Mouse (Mus musculus): ENCODE measurements around the gene Ets1. TPM values are rescaled to one million over a fixed set of nuclear protein-coding genes. Genes with fewer than 3 reads are reported as not detected.

The Ets1 gene
- polyA plus RNA-seq, 1 experiment from 2014 or later = 80.2 TPM

- WGBS = 78% methylated on average over 3 of the region's 3 CpGs
- no peak for ATAC-seq (ENCODE audit: low FRiP score, low TSS enrichment)
- Histone ChIP-seq H3K27ac (ENCODE audit: low read length) (0 out of 2 replicates have a peak overlapping the region, but pooled peaks have one; percentile 19), H3K4me2 (replicated peaks; ENCODE audit: low read depth, low read length) (0 out of 2 replicates have a peak overlapping the region, but pooled peaks have one; percentile 51), H3K27me3 (ENCODE audit: insufficient read depth, low read length) (no peaks in the 10 kb centered on the region), H3K4me3 (ENCODE audit: low read length) (no peak overlapping the region), H3K36me3 (ENCODE audit: insufficient read depth, low read length) (no peaks in the 10 kb centered on the region), H3K9ac (replicated peaks; ENCODE audit: low read length) (no peak overlapping the region), H3K4me1 (ENCODE audit: insufficient read depth, low read length) (peaks cover 43% of the 10 kb centered on the region), H3K9me3 (ENCODE audit: low read length) (no peaks in the 10 kb centered on the region)
Measured at GRCm38 (mm10) chr9:32644981-32645380, 9.0 kb downstream of the Ets1 start.

- no peak for ATAC-seq (ENCODE audit: low FRiP score, low TSS enrichment)
- H3K9ac ChIP-seq (replicated peaks; ENCODE audit: low read length) = peak overlapping the region; percentile 62
Measured at GRCm38 (mm10) chr9:32645475-32645874, 9.5 kb downstream of the Ets1 start.

DNA sequence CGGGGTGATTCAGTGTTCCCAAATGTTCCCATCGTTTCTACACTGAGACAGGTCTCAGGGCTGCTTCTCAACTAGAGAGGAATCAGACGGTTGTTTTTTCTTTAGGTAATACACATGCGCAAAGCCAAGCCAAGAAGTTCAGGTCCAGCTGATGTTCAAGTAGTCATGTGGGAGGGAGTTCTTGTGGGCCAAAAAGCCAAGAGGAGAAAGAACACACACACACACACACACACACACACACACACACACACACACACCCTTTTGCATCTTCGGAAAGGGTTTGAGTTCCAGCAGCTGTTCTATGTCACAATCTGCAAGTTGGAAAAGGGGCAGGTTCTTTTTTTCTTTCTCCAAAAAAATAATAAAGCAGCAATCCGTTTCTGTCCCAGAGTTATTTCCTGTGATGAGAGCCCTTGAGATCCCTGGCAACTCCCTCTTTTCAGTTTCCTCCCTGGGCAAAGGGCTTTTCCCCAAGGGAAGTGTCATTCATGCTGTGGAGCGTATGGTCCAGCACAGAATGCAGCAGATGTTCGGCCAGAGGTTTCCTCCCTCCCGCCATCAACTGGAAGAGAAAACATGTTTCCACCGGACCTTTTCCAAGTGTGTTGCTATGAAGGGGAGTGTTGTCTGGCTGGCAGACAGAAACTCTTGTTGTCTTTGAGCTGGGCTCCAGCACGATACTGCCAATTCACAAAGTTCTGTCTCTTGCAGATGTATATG lies 10.7 kb downstream of the Ets1 start:
- 20% methylated on average over 11 of the region's 11 CpGs for WGBS

More at GRCm38 (mm10) chr9:32645475-32645874, 9.5 kb downstream of the Ets1 start:
- Histone ChIP-seq H3K4me2 (replicated peaks; ENCODE audit: low read depth, low read length) (peak overlapping the region; percentile 51), H3K36me3 (ENCODE audit: insufficient read depth, low read length) (no peaks in the 10 kb centered on the region), H3K27ac (ENCODE audit: low read length) (peak overlapping the region; percentile 92), H3K27me3 (ENCODE audit: insufficient read depth, low read length) (no peaks in the 10 kb centered on the region), H3K9me3 (ENCODE audit: low read length) (no peaks in the 10 kb centered on the region), H3K4me1 (ENCODE audit: insufficient read depth, low read length) (peaks cover 43% of the 10 kb centered on the region), H3K4me3 (ENCODE audit: low read length) (no peak overlapping the region; the same call in 1 of the 2 replicates)
- WGBS = 28% methylated on average over 9 of the region's 9 CpGs

DNA sequence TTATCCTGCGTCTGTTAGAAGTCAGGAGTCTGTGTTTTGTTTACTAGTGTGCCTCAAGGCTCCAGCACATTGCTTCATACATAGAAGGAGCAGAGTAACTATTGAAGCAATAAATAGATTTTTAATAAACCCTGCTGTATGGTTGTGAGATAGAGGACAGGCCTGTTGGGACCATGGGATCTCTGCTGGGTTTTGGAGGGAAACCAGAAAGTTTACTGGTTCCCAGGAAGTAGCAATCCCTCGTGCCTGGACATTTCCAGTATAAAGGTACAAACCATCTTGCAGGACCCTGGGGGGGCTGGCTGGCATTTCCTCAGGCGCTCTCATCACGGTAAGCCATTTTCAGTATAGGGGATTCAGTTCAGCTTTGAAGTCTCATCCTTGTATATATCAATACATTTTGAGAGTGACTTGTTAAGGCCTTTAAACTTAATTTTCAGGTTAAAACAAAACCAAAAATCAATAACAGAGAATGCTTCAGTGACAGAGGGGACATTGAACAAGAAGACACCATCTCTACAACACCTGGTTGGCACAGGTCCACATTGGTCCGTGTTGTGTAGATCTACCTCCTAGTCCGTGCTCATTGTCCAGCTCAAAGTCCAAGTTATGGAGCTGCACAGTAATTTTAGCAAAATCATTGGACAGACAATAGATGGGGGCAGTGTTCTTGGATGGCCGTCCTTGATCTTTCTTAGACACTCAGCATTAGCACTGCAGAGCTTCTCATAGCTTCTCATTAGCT lies 11.7 kb downstream of the Ets1 start:
- Histone ChIP-seq H3K4me2 (replicated peaks; ENCODE audit: low read depth, low read length) (no peak overlapping the region), H3K9ac (replicated peaks; ENCODE audit: low read length) (no peak overlapping the region), H3K4me3 (ENCODE audit: low read length) (no peak overlapping the region), H3K4me1 (ENCODE audit: insufficient read depth, low read length) (peaks cover 40% of the 10 kb centered on the region), H3K36me3 (ENCODE audit: insufficient read depth, low read length) (no peaks in the 10 kb centered on the region), H3K9me3 (ENCODE audit: low read length) (no peaks in the 10 kb centered on the region), H3K27ac (ENCODE audit: low read length) (peak overlapping the region; percentile 64), H3K27me3 (ENCODE audit: insufficient read depth, low read length) (no peaks in the 10 kb centered on the region)
- no peak for ATAC-seq (ENCODE audit: low FRiP score, low TSS enrichment)
- WGBS = 82% methylated on average over 7 of the region's 7 CpGs

More for the DNA sequence above, 10.7 kb downstream of the Ets1 start:
- Histone ChIP-seq H3K27me3 (ENCODE audit: insufficient read depth, low read length) (no peaks in the 10 kb centered on the region), H3K9me3 (ENCODE audit: low read length) (no peaks in the 10 kb centered on the region), H3K4me2 (replicated peaks; ENCODE audit: low read depth, low read length) (peak overlapping the region; percentile 51), H3K9ac (replicated peaks; ENCODE audit: low read length) (peak overlapping the region; percentile 62; the same call in 1 of the 2 replicates), H3K4me3 (ENCODE audit: low read length) (peak overlapping the region; percentile 27), H3K36me3 (ENCODE audit: insufficient read depth, low read length) (no peaks in the 10 kb centered on the region), H3K4me1 (ENCODE audit: insufficient read depth, low read length) (peaks cover 43% of the 10 kb centered on the region), H3K27ac (ENCODE audit: low read length) (peak overlapping the region; percentile 92)
- ATAC-seq (ENCODE audit: low FRiP score, low TSS enrichment) = peak; percentile 85

GRCm38 (mm10) chr9:32648286-32648685 lies 12.3 kb downstream of the Ets1 start:
- 51% methylated on average over 5 of the region's 5 CpGs for WGBS
- Histone ChIP-seq H3K27ac (ENCODE audit: low read length) (peak overlapping the region; percentile 64), H3K4me2 (replicated peaks; ENCODE audit: low read depth, low read length) (no peak overlapping the region), H3K27me3 (ENCODE audit: insufficient read depth, low read length) (no peaks in the 10 kb centered on the region), H3K4me1 (ENCODE audit: insufficient read depth, low read length) (peaks cover 37% of the 10 kb centered on the region), H3K9me3 (ENCODE audit: low read length) (no peaks in the 10 kb centered on the region), H3K4me3 (ENCODE audit: low read length) (no peak overlapping the region), H3K9ac (replicated peaks; ENCODE audit: low read length) (no peak overlapping the region), H3K36me3 (ENCODE audit: insufficient read depth, low read length) (no peaks in the 10 kb centered on the region)
- no peak for ATAC-seq (ENCODE audit: low FRiP score, low TSS enrichment)

- no peaks in the 10 kb centered on the region for H3K36me3 ChIP-seq (ENCODE audit: insufficient read depth, low read length)
- peaks cover 34% of the 10 kb centered on the region for H3K4me1 ChIP-seq (ENCODE audit: insufficient read depth, low read length)
- no peak overlapping the region for H3K9ac ChIP-seq (replicated peaks; ENCODE audit: low read length)
- no peaks in the 10 kb centered on the region for H3K9me3 ChIP-seq (ENCODE audit: low read length)
- no peak overlapping the region for H3K4me3 ChIP-seq (ENCODE audit: low read length)
- no peaks in the 10 kb centered on the region for H3K27me3 ChIP-seq (ENCODE audit: insufficient read depth, low read length)
- H3K27ac ChIP-seq (ENCODE audit: low read length) = no peak overlapping the region
- H3K4me2 ChIP-seq (replicated peaks; ENCODE audit: low read depth, low read length) = no peak overlapping the region
- no peak for ATAC-seq (ENCODE audit: low FRiP score, low TSS enrichment)
- WGBS = 47% methylated on average over 3 of the region's 3 CpGs
Measured at GRCm38 (mm10) chr9:32650738-32651137, 14.7 kb downstream of the Ets1 start.

DNA sequence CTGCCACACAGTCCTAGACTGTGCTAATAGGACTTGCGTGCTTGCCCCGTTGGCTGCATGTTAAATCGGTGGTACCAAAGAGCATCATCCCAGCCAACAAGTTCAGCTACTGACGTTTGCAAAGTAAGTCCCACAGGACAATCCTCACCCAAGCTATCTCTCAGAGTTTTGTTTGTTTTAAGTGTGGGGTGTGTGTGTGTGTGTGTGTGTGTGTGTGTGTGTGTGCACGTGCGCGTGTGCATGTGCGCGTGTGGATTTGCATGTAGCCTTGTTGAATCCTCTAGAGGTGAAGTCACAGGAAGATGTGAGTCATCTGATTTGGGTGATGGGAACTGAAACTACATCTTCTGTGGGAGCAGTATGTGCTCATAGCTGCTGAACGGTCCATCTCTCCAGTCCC lies 16.1 kb downstream of the Ets1 start:
- ATAC-seq (ENCODE audit: low FRiP score, low TSS enrichment) = no peak
- 89% methylated on average over 10 of the region's 10 CpGs for WGBS
- H3K9me3 ChIP-seq (ENCODE audit: low read length) = no peaks in the 10 kb centered on the region
- no peak overlapping the region for H3K4me3 ChIP-seq (ENCODE audit: low read length)
- no peak overlapping the region for H3K9ac ChIP-seq (replicated peaks; ENCODE audit: low read length)
- peaks cover 36% of the 10 kb centered on the region for H3K4me1 ChIP-seq (ENCODE audit: insufficient read depth, low read length)
- no peaks in the 10 kb centered on the region for H3K27me3 ChIP-seq (ENCODE audit: insufficient read depth, low read length)
- H3K27ac ChIP-seq (ENCODE audit: low read length) = no peak overlapping the region
- no peaks in the 10 kb centered on the region for H3K36me3 ChIP-seq (ENCODE audit: insufficient read depth, low read length)
- no peak overlapping the region for H3K4me2 ChIP-seq (replicated peaks; ENCODE audit: low read depth, low read length)

- 0 out of 2 replicates have a peak overlapping the region, but pooled peaks have one; percentile 38 for H3K27ac ChIP-seq (ENCODE audit: low read length)
- no peaks in the 10 kb centered on the region for H3K27me3 ChIP-seq (ENCODE audit: insufficient read depth, low read length)
- H3K4me3 ChIP-seq (ENCODE audit: low read length) = no peak overlapping the region
- peak; percentile 39; the same call in 1 of the 2 replicates for ATAC-seq (ENCODE audit: low FRiP score, low TSS enrichment)
- no peak overlapping the region for H3K9ac ChIP-seq (replicated peaks; ENCODE audit: low read length)
- H3K36me3 ChIP-seq (ENCODE audit: insufficient read depth, low read length) = no peaks in the 10 kb centered on the region
- 63% methylated on average over 1 of the region's 1 CpGs for WGBS
- no peak overlapping the region for H3K4me2 ChIP-seq (replicated peaks; ENCODE audit: low read depth, low read length)
- H3K9me3 ChIP-seq (ENCODE audit: low read length) = no peaks in the 10 kb centered on the region
- H3K4me1 ChIP-seq (ENCODE audit: insufficient read depth, low read length) = peaks cover 23% of the 10 kb centered on the region
Measured at GRCm38 (mm10) chr9:32654305-32654704, 18.3 kb downstream of the Ets1 start.

GRCm38 (mm10) chr9:32656351-32656844 lies 20.4 kb downstream of the Ets1 start:
- no peaks in the 10 kb centered on the region for H3K27me3 ChIP-seq (ENCODE audit: insufficient read depth, low read length)
- no peak overlapping the region for H3K4me3 ChIP-seq (ENCODE audit: low read length)
- H3K9ac ChIP-seq (replicated peaks; ENCODE audit: low read length) = no peak overlapping the region
- ATAC-seq (ENCODE audit: low FRiP score, low TSS enrichment) = no peak
- peak overlapping the region; percentile 80 for H3K27ac ChIP-seq (ENCODE audit: low read length)
- WGBS = 74% methylated on average over 5 of the region's 5 CpGs
- H3K36me3 ChIP-seq (ENCODE audit: insufficient read depth, low read length) = 0 out of 2 replicates have a peak, but pooled peaks cover 3% of the 10 kb centered on the region
- H3K4me1 ChIP-seq (ENCODE audit: insufficient read depth, low read length) = peaks cover 23% of the 10 kb centered on the region
- H3K4me2 ChIP-seq (replicated peaks; ENCODE audit: low read depth, low read length) = no peak overlapping the region
- H3K9me3 ChIP-seq (ENCODE audit: low read length) = 0 out of 2 replicates have a peak, but pooled peaks cover 5% of the 10 kb centered on the region
